Mouse (Mus musculus): ENCODE measurements around the gene Mmp17. TPM values are rescaled to one million over a fixed set of nuclear protein-coding genes. Genes with fewer than 3 reads are reported as not detected.
A peak's percentile ranks its signal among the peaks of the same experiment; 100 is the strongest.
"Not testable (repeated sequence)": the region's sequence is repeated elsewhere in the genome, so short reads cannot be mapped to it uniquely, and the experiment has no call there.

The Mmp17 gene
- polyA plus RNA-seq, 1 experiment from 2014 or later = 2.5 TPM

GRCm38 (mm10) chr5:129590915-129591314, 6.9 kb downstream of the Mmp17 start:
- no peaks in the 10 kb centered on the region for H3K9me3 ChIP-seq
- no peak for ATAC-seq (ENCODE audit: insufficient number of reproducible peaks, insufficient read depth, low FRiP score, low TSS enrichment, low read depth)
- H3K4me1 ChIP-seq (replicated peaks) = peaks cover 7% of the 10 kb centered on the region
- H3K36me3 ChIP-seq = no peaks in the 10 kb centered on the region
- no peak overlapping the region for H3K27ac ChIP-seq
- H3K4me2 ChIP-seq = no peak overlapping the region
- 6% methylated on average over 11 of the region's 11 CpGs for WGBS
- 0 out of 2 replicates have a peak overlapping the region, but pooled peaks have one; percentile 23 for H3K9ac ChIP-seq (replicated peaks)
- H3K4me3 ChIP-seq (replicated peaks) = no peak overlapping the region
- H3K27me3 ChIP-seq = peaks cover 28% of the 10 kb centered on the region

GRCm38 (mm10) chr5:129594116-129595114, 10.4 kb downstream of the Mmp17 start:
- H3K4me3 ChIP-seq (replicated peaks) = no peak overlapping the region
- peaks cover 16% of the 10 kb centered on the region for H3K27me3 ChIP-seq
- H3K9ac ChIP-seq (replicated peaks) = no peak overlapping the region
- no peak overlapping the region for H3K4me2 ChIP-seq
- no peaks in the 10 kb centered on the region for H3K9me3 ChIP-seq
- H3K36me3 ChIP-seq = 0 out of 2 replicates have a peak, but pooled peaks cover 3% of the 10 kb centered on the region
- no peak for ATAC-seq (ENCODE audit: insufficient number of reproducible peaks, insufficient read depth, low FRiP score, low TSS enrichment, low read depth)
- H3K4me1 ChIP-seq (replicated peaks) = peaks cover 5% of the 10 kb centered on the region
- no peak overlapping the region for H3K27ac ChIP-seq
- WGBS = 35% methylated on average over 19 of the region's 19 CpGs

DNA sequence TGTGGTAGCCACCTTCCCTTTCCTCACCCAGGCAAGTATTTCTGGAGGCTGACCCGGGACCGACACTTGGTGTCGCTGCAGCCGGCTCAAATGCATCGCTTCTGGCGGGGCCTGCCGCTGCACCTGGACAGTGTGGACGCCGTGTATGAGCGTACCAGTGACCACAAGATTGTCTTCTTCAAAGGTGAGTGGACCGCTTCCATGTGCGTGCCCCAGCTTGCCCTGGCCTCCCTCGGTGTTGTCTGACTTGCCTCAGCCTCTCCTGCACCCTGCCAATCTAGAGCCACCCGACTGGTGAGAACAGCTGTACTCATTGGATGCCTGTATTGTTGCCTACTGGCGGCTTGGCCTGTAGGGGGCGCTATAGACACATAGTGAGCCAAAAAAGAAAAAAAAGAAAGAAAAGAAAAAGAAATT, 18.1 kb downstream of the Mmp17 start:
- Histone ChIP-seq H3K9ac (replicated peaks) (no peak overlapping the region), H3K27me3 (no peaks in the 10 kb centered on the region), H3K27ac (no peak overlapping the region), H3K4me1 (replicated peaks) (no peaks in the 10 kb centered on the region), H3K4me3 (replicated peaks) (no peak overlapping the region), H3K36me3 (0 out of 2 replicates have a peak, but pooled peaks cover 3% of the 10 kb centered on the region), H3K4me2 (no peak overlapping the region), H3K9me3 (no peaks in the 10 kb centered on the region)
- WGBS = 35% methylated on average over 16 of the region's 16 CpGs
- no peak for ATAC-seq (ENCODE audit: insufficient number of reproducible peaks, insufficient read depth, low FRiP score, low TSS enrichment, low read depth)

GRCm38 (mm10) chr5:129607476-129607875, 23.5 kb downstream of the Mmp17 start:
- Histone ChIP-seq H3K4me1 (replicated peaks) (no peaks in the 10 kb centered on the region), H3K9ac (replicated peaks) (no peak overlapping the region), H3K27ac (no peak overlapping the region), H3K27me3 (no peaks in the 10 kb centered on the region), H3K9me3 (no peaks in the 10 kb centered on the region), H3K4me3 (replicated peaks) (no peak overlapping the region), H3K36me3 (no peaks in the 10 kb centered on the region), H3K4me2 (no peak overlapping the region)
- WGBS = 79% methylated on average over 8 of the region's 8 CpGs
- ATAC-seq (ENCODE audit: insufficient number of reproducible peaks, insufficient read depth, low FRiP score, low TSS enrichment, low read depth) = no peak

DNA sequence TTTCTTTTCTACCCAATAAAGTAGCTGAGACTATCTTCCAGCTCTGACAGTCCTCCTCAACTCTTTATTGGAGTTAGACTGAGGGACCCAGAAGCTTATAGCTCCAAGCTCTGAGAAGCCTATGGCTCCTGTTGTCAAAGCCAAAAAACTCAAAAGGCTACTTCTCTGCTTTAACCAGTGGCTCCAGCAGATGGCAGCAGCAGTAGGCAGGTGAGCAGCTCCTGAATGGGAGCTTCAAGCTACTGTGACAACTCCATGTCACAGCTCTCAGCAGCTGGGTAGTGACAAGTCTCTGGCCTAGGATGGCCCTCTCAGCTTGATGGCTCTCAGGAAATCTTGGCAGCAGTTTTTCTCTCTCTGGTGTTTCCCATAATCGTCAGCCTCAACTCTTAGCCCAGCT, 27.1 kb downstream of the Mmp17 start:
- Histone ChIP-seq H3K36me3 (no peaks in the 10 kb centered on the region), H3K4me2 (no peak overlapping the region), H3K4me1 (replicated peaks) (no peaks in the 10 kb centered on the region), H3K9ac (replicated peaks) (no peak overlapping the region), H3K27me3 (no peaks in the 10 kb centered on the region), H3K4me3 (replicated peaks) (no peak overlapping the region), H3K9me3 (no peaks in the 10 kb centered on the region), H3K27ac (no peak overlapping the region)
- ATAC-seq (ENCODE audit: insufficient number of reproducible peaks, insufficient read depth, low FRiP score, low TSS enrichment, low read depth) = no peak
- 19% methylated on average over 1 of the region's 1 CpGs for WGBS

DNA sequence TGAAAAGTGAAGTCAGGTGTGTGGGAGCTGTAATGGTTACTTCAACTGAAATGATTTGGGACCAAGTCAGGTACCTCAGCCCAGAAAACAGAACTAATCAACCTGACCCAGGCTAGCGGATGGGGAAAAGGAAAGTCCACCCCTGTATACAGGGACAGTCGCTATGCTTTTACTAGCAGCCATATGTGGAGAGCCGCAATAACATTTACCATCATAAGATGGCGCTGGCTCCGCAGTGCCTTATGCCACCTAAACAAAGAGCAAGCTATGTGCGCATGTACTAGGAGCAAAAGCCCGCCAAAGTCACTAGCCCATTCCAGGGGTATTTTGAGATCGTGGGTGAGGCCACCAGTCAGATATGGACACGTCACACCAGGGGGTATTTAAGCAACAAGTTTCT, 36.6 kb downstream of the Mmp17 start:
- ATAC-seq (ENCODE audit: insufficient number of reproducible peaks, insufficient read depth, low FRiP score, low TSS enrichment, low read depth); H3K27me3 ChIP-seq; H3K27ac ChIP-seq; H3K36me3 ChIP-seq; H3K9me3 ChIP-seq; H3K4me3 ChIP-seq (replicated peaks); H3K9ac ChIP-seq (replicated peaks); H3K4me2 ChIP-seq; H3K4me1 ChIP-seq (replicated peaks): not testable (repeated sequence)
- 61% methylated on average over 9 of the region's 9 CpGs for WGBS

- H3K27ac ChIP-seq = no peak overlapping the region
- H3K9me3 ChIP-seq = no peaks in the 10 kb centered on the region
- H3K27me3 ChIP-seq = no peaks in the 10 kb centered on the region
- no peaks in the 10 kb centered on the region for H3K4me1 ChIP-seq (replicated peaks)
- H3K9ac ChIP-seq (replicated peaks) = no peak overlapping the region
- 92% methylated on average over 5 of the region's 5 CpGs for WGBS
- ATAC-seq (ENCODE audit: insufficient number of reproducible peaks, insufficient read depth, low FRiP score, low TSS enrichment, low read depth) = no peak
- no peak overlapping the region for H3K4me3 ChIP-seq (replicated peaks)
- H3K4me2 ChIP-seq = no peak overlapping the region
- no peaks in the 10 kb centered on the region for H3K36me3 ChIP-seq
Measured at GRCm38 (mm10) chr5:129621361-129621760, 37.4 kb downstream of the Mmp17 start.

GRCm38 (mm10) chr5:129626099-129626498, 42.1 kb downstream of the Mmp17 start:
- 82% methylated on average over 6 of the region's 6 CpGs for WGBS
- H3K36me3 ChIP-seq = no peaks in the 10 kb centered on the region
- ATAC-seq (ENCODE audit: insufficient number of reproducible peaks, insufficient read depth, low FRiP score, low TSS enrichment, low read depth) = no peak
- H3K27ac ChIP-seq = no peak overlapping the region
- no peak overlapping the region for H3K4me2 ChIP-seq
- H3K9me3 ChIP-seq = no peaks in the 10 kb centered on the region
- no peak overlapping the region for H3K9ac ChIP-seq (replicated peaks)
- no peaks in the 10 kb centered on the region for H3K27me3 ChIP-seq
- no peaks in the 10 kb centered on the region for H3K4me1 ChIP-seq (replicated peaks)
- H3K4me3 ChIP-seq (replicated peaks) = no peak overlapping the region

DNA sequence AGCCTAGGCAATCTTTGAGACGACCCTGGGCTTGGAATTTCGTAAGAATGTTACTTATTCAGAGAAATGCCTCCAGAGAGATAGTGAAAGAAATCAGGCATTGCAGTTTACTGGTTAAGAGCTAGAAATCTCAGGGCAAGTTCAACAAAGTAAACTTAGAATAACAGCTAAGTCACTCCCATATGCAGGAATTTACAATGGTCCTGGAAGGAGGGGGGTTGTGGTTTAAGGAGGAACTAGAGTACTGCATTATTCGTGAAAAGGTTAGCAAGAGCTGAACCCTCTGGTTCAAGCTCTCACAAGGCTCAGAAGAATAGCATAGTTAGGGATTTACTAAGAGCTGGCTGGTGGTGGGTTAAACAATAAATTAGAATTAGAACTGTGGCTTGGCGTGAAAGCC, 42.6 kb downstream of the Mmp17 start:
- H3K4me3 ChIP-seq (replicated peaks); ATAC-seq (ENCODE audit: insufficient number of reproducible peaks, insufficient read depth, low FRiP score, low TSS enrichment, low read depth): not testable (repeated sequence)
- 77% methylated on average over 4 of the region's 4 CpGs for WGBS

DNA sequence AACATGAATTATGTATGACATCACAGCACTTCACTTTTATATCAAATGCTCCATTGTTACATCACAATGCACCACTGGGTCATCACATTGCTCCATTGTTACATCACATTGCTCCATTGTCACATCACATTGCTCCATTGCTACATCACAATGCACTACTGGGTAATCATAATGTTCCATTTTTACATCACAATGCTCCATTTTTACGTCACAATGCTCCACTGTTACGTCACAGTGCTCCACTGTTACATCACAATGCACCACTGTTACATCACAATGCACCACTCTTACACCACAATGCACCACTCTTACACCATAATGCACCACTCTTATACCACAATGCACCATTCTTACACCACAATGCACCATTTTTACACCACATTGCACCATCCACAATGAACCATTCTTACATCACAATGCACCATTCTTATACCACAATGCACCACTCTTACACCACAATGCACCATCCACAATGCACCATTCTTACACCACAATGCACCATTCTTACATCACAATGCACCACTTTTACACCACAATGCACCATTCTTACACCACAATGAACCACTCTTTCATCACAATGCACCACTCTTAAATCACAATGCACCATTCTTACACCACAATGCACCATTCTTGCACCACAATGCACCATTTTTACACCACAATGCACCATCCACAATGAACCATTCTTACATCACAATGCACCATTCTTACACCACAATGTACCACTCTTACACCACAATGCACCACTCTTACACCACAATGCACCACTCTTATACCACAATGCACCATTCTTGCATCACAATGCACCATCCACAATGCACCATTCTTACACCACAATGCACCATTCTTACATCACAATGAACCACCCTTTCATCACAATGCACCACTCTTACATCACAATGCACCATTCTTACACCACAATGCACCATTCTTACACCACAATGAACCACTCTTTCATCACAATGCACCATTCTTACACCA, 48.6 kb downstream of the Mmp17 start:
- not testable (repeated sequence) for H3K36me3 ChIP-seq; ATAC-seq (ENCODE audit: insufficient number of reproducible peaks, insufficient read depth, low FRiP score, low TSS enrichment, low read depth); H3K27me3 ChIP-seq; H3K9ac ChIP-seq (replicated peaks); H3K27ac ChIP-seq; H3K4me1 ChIP-seq (replicated peaks); H3K9me3 ChIP-seq; H3K4me3 ChIP-seq (replicated peaks); H3K4me2 ChIP-seq
- 70% methylated on average over 2 of the region's 2 CpGs for WGBS

More for the DNA sequence above, 42.6 kb downstream of the Mmp17 start:
- H3K4me1 ChIP-seq (replicated peaks); H3K9me3 ChIP-seq; H3K36me3 ChIP-seq; H3K4me2 ChIP-seq; H3K9ac ChIP-seq (replicated peaks); H3K27me3 ChIP-seq; H3K27ac ChIP-seq: not testable (repeated sequence)

GRCm38 (mm10) chr5:129650858-129651257, 66.9 kb downstream of the Mmp17 start:
- no peak overlapping the region for H3K4me2 ChIP-seq
- H3K4me3 ChIP-seq (replicated peaks) = no peak overlapping the region
- no peak for ATAC-seq (ENCODE audit: insufficient number of reproducible peaks, insufficient read depth, low FRiP score, low TSS enrichment, low read depth)
- H3K27me3 ChIP-seq = no peaks in the 10 kb centered on the region
- H3K9me3 ChIP-seq = no peaks in the 10 kb centered on the region
- H3K36me3 ChIP-seq = peaks cover 7% of the 10 kb centered on the region
- no peaks in the 10 kb centered on the region for H3K4me1 ChIP-seq (replicated peaks)
- no peak overlapping the region for H3K27ac ChIP-seq
- 95% methylated on average over 5 of the region's 5 CpGs for WGBS
- H3K9ac ChIP-seq (replicated peaks) = no peak overlapping the region
